Mouse (Mus musculus) brown adipose tissue, adult 24 weeks (tissue): ENCODE data around the gene Ythdf1. TPM values are rescaled to one million over a fixed set of nuclear protein-coding genes. Genes with fewer than 3 reads are reported as not detected.

Experiments used
- H3K27ac ChIP-seq: fragments of 200-500 bp; replicated peaks from 2 replicates; pipeline ENCODE4 v1.5.1; 2012; ENCODE audit warnings: low read depth, mild to moderate bottlenecking, low read length
- H3K4me1 ChIP-seq: fragments of 200-500 bp; 2 replicates; pipeline ENCODE4 v1.6.1; 2012; ENCODE audit warnings: low read length, mixed read lengths; ENCODE audit not compliant: control insufficient read depth, insufficient read depth, insufficient read length
- H3K4me3 ChIP-seq: fragments of 200-500 bp; 2 replicates; pipeline ENCODE4 v1.5.1; 2012; ENCODE audit warnings: low read depth, mild to moderate bottlenecking, low read length, moderate library complexity; ENCODE audit not compliant: insufficient read depth
- polyA plus RNA-seq: library from polyadenylated mRNA; stranded (reverse); fragments of >200 nt; gene quantifications from 2 replicates; pipeline ENCODE4 v1.2.4, GENCODE M21; 2012; ENCODE audit not compliant: missing spikeins, insufficient read depth, insufficient read length

Ythdf1 gene
- polyA plus RNA-seq, 1 experiment = 17.6 TPM

GRCm38 (mm10) chr2:180855005-180855544 is 65.7 kb downstream of the Ythdf1 start:
- H3K4me3 ChIP-seq = no peak overlapping the region
- H3K27ac ChIP-seq = no peak overlapping the region
- no peaks in the 10 kb centered on the region for H3K4me1 ChIP-seq

Other genes starting within 250 kb of the Ythdf1 start
- 13.6 and 15.3 TPM in 2 replicates for gene Dido1, start 210.9 kb downstream of the Ythdf1 start, polyA plus RNA-seq
- 40.1 and 72.7 TPM in 2 replicates for gene Gid8, start 210.8 kb downstream of the Ythdf1 start, polyA plus RNA-seq
- gene Slc17a9, start 195.7 kb downstream of the Ythdf1 start, polyA plus RNA-seq = not detected in 2 replicates
- not detected in 2 replicates for gene Bhlhe23, start 144.0 kb downstream of the Ythdf1 start, polyA plus RNA-seq
- not detected in 2 replicates for gene Birc7, start 8.1 kb upstream of the Ythdf1 start, polyA plus RNA-seq
- not detected in 2 replicates for gene Nkain4, start 33.8 kb upstream of the Ythdf1 start, polyA plus RNA-seq
- gene Arfgap1, start 46.3 kb upstream of the Ythdf1 start, polyA plus RNA-seq = 8.2 and 12.5 TPM in 2 replicates
- gene Col20a1, start 65.6 kb upstream of the Ythdf1 start, polyA plus RNA-seq = 0.88 and 1.1 TPM in 2 replicates
- gene Chrna4, start 122.6 kb upstream of the Ythdf1 start, polyA plus RNA-seq = not detected in 2 replicates
- gene Kcnq2, start 214.4 kb upstream of the Ythdf1 start, polyA plus RNA-seq = not detected in 2 replicates
- gene Eef1a2, start 236.1 kb upstream of the Ythdf1 start, polyA plus RNA-seq = 11.3 and 18.8 TPM in 2 replicates